Mouse (Mus musculus): ENCODE measurements around the gene Tlr13. TPM values are rescaled to one million over a fixed set of nuclear protein-coding genes. Genes with fewer than 3 reads are reported as not detected.

Gene Tlr13
- 0.85 and 1.5 TPM in 2 replicates for total RNA-seq (2014; rRNA removed)
- polyA plus RNA-seq (2015; fragmentation: Nextera tagmentation; extraction: Ambion mirVana): 0.30 and 0.45 TPM in 2 replicates

GRCm38 (mm10) chrX:106142936-106143335 is at the start of gene Tlr13:
Gene Tlr13, plus strand, starts transcription at chrX:106143204.
- no peaks in the 10 kb centered on the region for H3K4me1 ChIP-seq (ENCODE audit: insufficient read depth)
- ATAC-seq (no peak), DNase-seq (no peak)
- 87% methylated on average over 6 of the region's 6 CpGs for WGBS
- no peaks in the 10 kb centered on the region for H3K9me3 ChIP-seq (ENCODE audit: low read length)
- no peak within 1 kb of the TSS for H3K4me2 ChIP-seq (ENCODE audit: low read depth)
- no peaks in the 10 kb centered on the region for H3K27me3 ChIP-seq (ENCODE audit: insufficient read depth, low read length)
- H3K9ac ChIP-seq: no peak within 1 kb of the TSS
- H3K27ac ChIP-seq (ENCODE audit: low read depth, low read length): no peak within 1 kb of the TSS
- no peaks in the 10 kb centered on the region for H3K36me3 ChIP-seq (ENCODE audit: insufficient read depth)
- H3K4me3 ChIP-seq (ENCODE audit: low read depth, low read length): no peak within 1 kb of the TSS
- TF ChIP-seq CTCF (IDR thresholded peaks at IDR 0.05; ENCODE audit: low read depth): no peak

GRCm38 (mm10) chrX:106105464-106105863 is 37.5 kb upstream of the Tlr13 start:
- no peaks in the 10 kb centered on the region for H3K9me3 ChIP-seq (ENCODE audit: low read length)
- H3K4me2 ChIP-seq (ENCODE audit: low read depth): no peak overlapping the region
- no peaks in the 10 kb centered on the region for H3K4me1 ChIP-seq (ENCODE audit: insufficient read depth)
- peak; percentile 52 for TF ChIP-seq CTCF (IDR thresholded peaks at IDR 0.05; ENCODE audit: low read depth)
- 0 out of 2 replicates have a peak, but pooled peaks cover 8% of the 10 kb centered on the region for H3K36me3 ChIP-seq (ENCODE audit: insufficient read depth)
- ATAC-seq (no peak), DNase-seq (peak; percentile 38)
- H3K27me3 ChIP-seq (ENCODE audit: insufficient read depth, low read length): no peaks in the 10 kb centered on the region
- 61% methylated on average over 2 of the region's 2 CpGs for WGBS
- no peak overlapping the region for H3K4me3 ChIP-seq (ENCODE audit: low read depth, low read length)
- no peak overlapping the region for H3K27ac ChIP-seq (ENCODE audit: low read depth, low read length)
- H3K9ac ChIP-seq: no peak overlapping the region

GRCm38 (mm10) chrX:106113881-106114280 is 29.1 kb upstream of the Tlr13 start:
- no peak for ATAC-seq
- H3K36me3 ChIP-seq (ENCODE audit: insufficient read depth): 0 out of 2 replicates have a peak, but pooled peaks cover 3% of the 10 kb centered on the region
- no peak overlapping the region for H3K9ac ChIP-seq
- no peaks in the 10 kb centered on the region for H3K4me1 ChIP-seq (ENCODE audit: insufficient read depth)
- H3K9me3 ChIP-seq (ENCODE audit: low read length): no peaks in the 10 kb centered on the region
- H3K27me3 ChIP-seq (ENCODE audit: insufficient read depth, low read length): no peaks in the 10 kb centered on the region
- no peak overlapping the region for H3K4me2 ChIP-seq (ENCODE audit: low read depth)
- H3K27ac ChIP-seq (ENCODE audit: low read depth, low read length): no peak overlapping the region
- no peak for TF ChIP-seq CTCF (IDR thresholded peaks at IDR 0.05; ENCODE audit: low read depth)
- WGBS: 89% methylated on average over 4 of the region's 4 CpGs
- DNase-seq: no peak
- H3K4me3 ChIP-seq (ENCODE audit: low read depth, low read length): no peak overlapping the region

GRCm38 (mm10) chrX:106114674-106115073 is 28.3 kb upstream of the Tlr13 start:
- Histone ChIP-seq H3K27ac (ENCODE audit: low read depth, low read length) (no peak overlapping the region), H3K9me3 (ENCODE audit: low read length) (no peaks in the 10 kb centered on the region), H3K27me3 (ENCODE audit: insufficient read depth, low read length) (no peaks in the 10 kb centered on the region), H3K36me3 (ENCODE audit: insufficient read depth) (0 out of 2 replicates have a peak, but pooled peaks cover 3% of the 10 kb centered on the region), H3K9ac (no peak overlapping the region), H3K4me2 (ENCODE audit: low read depth) (no peak overlapping the region), H3K4me1 (ENCODE audit: insufficient read depth) (no peaks in the 10 kb centered on the region), H3K4me3 (ENCODE audit: low read depth, low read length) (no peak overlapping the region)
- no peak for DNase-seq
- no peak for ATAC-seq
- no peak for TF ChIP-seq CTCF (IDR thresholded peaks at IDR 0.05; ENCODE audit: low read depth)
- WGBS: 87% methylated on average over 1 of the region's 1 CpGs

- Histone ChIP-seq H3K9ac (no peak overlapping the region), H3K9me3 (ENCODE audit: low read length) (no peaks in the 10 kb centered on the region), H3K4me2 (ENCODE audit: low read depth) (no peak overlapping the region), H3K4me3 (ENCODE audit: low read depth, low read length) (no peak overlapping the region), H3K4me1 (ENCODE audit: insufficient read depth) (no peaks in the 10 kb centered on the region), H3K36me3 (ENCODE audit: insufficient read depth) (peaks cover 3% of the 10 kb centered on the region; the same call in 1 of the 2 replicates), H3K27me3 (ENCODE audit: insufficient read depth, low read length) (no peaks in the 10 kb centered on the region), H3K27ac (ENCODE audit: low read depth, low read length) (no peak overlapping the region)
- 69% methylated on average over 2 of the region's 2 CpGs for WGBS
- no peak for TF ChIP-seq CTCF (IDR thresholded peaks at IDR 0.05; ENCODE audit: low read depth)
- no peak for ATAC-seq
- no peak for DNase-seq
These were observed 20.2 kb upstream of the Tlr13 start for GRCm38 (mm10) chrX:106122823-106123222.

- WGBS: 78% methylated on average over 6 of the region's 6 CpGs
- TF ChIP-seq CTCF (IDR thresholded peaks at IDR 0.05; ENCODE audit: low read depth): no peak
- ATAC-seq: no peak
- Histone ChIP-seq H3K9ac (no peak overlapping the region), H3K27ac (ENCODE audit: low read depth, low read length) (no peak overlapping the region), H3K36me3 (ENCODE audit: insufficient read depth) (no peaks in the 10 kb centered on the region), H3K4me1 (ENCODE audit: insufficient read depth) (no peaks in the 10 kb centered on the region), H3K4me3 (ENCODE audit: low read depth, low read length) (no peak overlapping the region), H3K4me2 (ENCODE audit: low read depth) (no peak overlapping the region), H3K9me3 (ENCODE audit: low read length) (no peaks in the 10 kb centered on the region), H3K27me3 (ENCODE audit: insufficient read depth, low read length) (no peaks in the 10 kb centered on the region)
- DNase-seq: no peak
These were observed 14.7 kb upstream of the Tlr13 start for GRCm38 (mm10) chrX:106128283-106128682.

- Histone ChIP-seq H3K9me3 (ENCODE audit: low read length) (no peaks in the 10 kb centered on the region), H3K4me1 (ENCODE audit: insufficient read depth) (no peaks in the 10 kb centered on the region), H3K4me2 (ENCODE audit: low read depth) (no peak overlapping the region), H3K36me3 (ENCODE audit: insufficient read depth) (no peaks in the 10 kb centered on the region), H3K4me3 (ENCODE audit: low read depth, low read length) (no peak overlapping the region), H3K27me3 (ENCODE audit: insufficient read depth, low read length) (no peaks in the 10 kb centered on the region), H3K9ac (no peak overlapping the region), H3K27ac (ENCODE audit: low read depth, low read length) (no peak overlapping the region)
- 89% methylated on average over 4 of the region's 4 CpGs for WGBS
- no peak for DNase-seq
- no peak for TF ChIP-seq CTCF (IDR thresholded peaks at IDR 0.05; ENCODE audit: low read depth)
- ATAC-seq: no peak
These were observed 13.1 kb upstream of the Tlr13 start for GRCm38 (mm10) chrX:106129877-106130276.
